Mouse (Mus musculus) layer of hippocampus, postnatal 14 days (tissue): Measurements from ENCODE around the gene Tuba1b. TPM values are rescaled to one million over a fixed set of nuclear protein-coding genes. Genes with fewer than 3 reads are reported as not detected.
"Not testable (repeated sequence)": the region's sequence is repeated elsewhere in the genome, so short reads cannot be mapped to it uniquely, and the experiment has no call there.

Source experiments
- DNase-seq, 2 experiments: peaks; one replicate each; pipeline ENCODE4 v3.0.0; 2021 to 2022; ENCODE audit warnings: low spot score in 2 of 2, mixed read lengths in 1 of 2
- long read RNA-seq, 2 experiments: library from polyadenylated mRNA; stranded (forward); transcript quantifications; one replicate each; pipeline ENCODE4 v2.0.0; 2021
- total RNA-seq, 2 experiments: library from RNA; stranded (reverse); gene quantifications; 2 replicates each; pipeline ENCODE4 v1.2.3; 2021

Tuba1b gene
- 100 to 1,000 TPM; 661 to 671 TPM for total RNA-seq
- long read RNA-seq, experiment 1, transcript Tuba1b-201 (4 exons, 1,743 nt) = major isoform, 1,161 of 1,249 reads
- long read RNA-seq, experiment 1, partial matches to known transcripts = 17 of 1,249 reads
- long read RNA-seq, experiment 1, other reads (novel, unspliced or antisense) = 71 of 1,249 reads
- long read RNA-seq, experiment 2, transcript Tuba1b-201 (4 exons, 1,743 nt) = major isoform, 1,638 of 1,797 reads
- long read RNA-seq, experiment 2, partial matches to known transcripts = 153 of 1,797 reads
- long read RNA-seq, experiment 2, other reads (novel, unspliced or antisense) = 6 of 1,797 reads

DNA sequence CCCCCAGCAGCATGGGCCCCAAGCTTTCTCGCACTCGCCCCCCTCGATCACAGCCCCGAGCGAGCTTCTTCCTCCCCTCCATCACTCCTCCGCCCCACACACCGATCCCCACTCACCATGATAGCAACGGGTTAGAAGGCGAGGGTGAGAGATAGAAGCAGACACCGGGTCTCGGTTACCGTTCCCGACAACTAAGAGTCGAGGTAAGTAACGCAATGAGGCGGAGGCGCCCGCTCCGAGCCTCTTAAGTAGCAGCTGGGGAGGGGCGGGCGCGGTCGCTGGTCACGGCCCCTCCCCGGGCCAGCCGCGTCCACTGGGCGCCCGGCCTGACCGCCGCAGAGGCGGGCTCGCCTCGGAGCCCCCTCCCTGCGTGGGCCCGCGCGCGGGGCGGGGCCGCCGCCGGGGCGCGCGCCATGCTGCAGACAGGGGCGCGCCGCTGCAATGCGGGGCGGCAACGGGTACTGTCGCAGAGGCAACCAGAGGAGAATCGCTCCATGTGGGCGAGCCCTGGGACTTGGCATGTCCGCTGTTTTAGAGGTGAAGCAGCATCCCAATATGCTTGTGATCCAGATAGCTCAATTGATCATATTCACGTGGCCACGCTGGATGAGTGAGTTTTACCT is at the start of gene Tuba1b:
TSS of gene Tuba1b (minus strand) at position 349 of the 623 bp plus-strand sequence.
- DNase-seq = peak; percentile 85 to 91

DNA sequence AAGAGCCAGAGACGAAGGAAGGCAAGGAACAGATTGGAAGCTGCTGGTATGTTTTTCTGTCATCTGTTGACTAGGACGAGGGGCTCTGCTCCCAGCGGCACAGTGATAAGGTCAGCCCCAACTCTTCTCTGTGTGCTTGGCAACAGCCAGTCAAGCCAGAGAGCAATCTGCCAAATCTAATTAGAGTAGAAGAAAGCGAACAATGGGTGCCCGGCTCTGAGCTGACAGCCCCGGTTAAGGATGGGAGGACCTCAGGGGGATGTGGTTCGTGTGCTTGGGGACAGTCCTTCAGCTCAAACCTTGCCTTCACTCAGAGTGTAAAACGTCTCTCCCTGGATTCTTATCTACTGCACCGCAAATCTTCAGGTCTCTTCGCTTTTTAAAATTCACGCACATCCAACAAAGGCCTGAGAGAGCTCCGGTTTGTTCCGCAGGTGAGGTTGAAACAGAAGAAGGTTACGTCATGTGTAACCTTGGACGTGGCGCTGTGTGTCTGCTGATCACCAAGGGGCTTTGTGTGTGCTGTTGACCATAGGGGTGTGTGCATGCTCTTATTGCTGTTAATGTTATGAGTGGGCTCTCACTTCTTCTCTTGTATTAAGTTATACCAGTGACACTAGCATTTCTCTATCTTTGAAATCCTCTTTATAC is 49.2 kb upstream of the Tuba1b start:
- DNase-seq = peak in 1 of 2 experiments; percentile 69

DNA sequence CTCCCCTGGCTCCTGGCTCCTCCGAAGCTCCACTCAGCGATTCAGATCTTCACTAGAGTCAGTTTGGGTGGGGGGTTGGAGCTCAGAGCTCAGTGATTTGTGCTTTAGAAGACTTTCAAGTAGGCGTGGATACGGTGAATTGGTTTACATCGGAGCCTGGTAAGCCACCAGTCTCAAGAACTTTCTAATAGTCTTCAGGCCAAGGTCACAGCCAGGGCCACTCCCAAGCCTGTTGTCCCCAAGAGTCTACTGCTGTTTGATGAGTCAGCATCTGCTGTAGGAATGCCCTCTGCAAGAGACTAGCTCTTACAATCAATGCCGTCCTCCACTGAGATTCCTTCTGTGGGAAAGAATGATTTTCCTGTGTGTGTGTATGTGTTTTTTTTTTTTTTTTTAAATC is 47.7 kb upstream of the Tuba1b start:
- no peak for DNase-seq

DNA sequence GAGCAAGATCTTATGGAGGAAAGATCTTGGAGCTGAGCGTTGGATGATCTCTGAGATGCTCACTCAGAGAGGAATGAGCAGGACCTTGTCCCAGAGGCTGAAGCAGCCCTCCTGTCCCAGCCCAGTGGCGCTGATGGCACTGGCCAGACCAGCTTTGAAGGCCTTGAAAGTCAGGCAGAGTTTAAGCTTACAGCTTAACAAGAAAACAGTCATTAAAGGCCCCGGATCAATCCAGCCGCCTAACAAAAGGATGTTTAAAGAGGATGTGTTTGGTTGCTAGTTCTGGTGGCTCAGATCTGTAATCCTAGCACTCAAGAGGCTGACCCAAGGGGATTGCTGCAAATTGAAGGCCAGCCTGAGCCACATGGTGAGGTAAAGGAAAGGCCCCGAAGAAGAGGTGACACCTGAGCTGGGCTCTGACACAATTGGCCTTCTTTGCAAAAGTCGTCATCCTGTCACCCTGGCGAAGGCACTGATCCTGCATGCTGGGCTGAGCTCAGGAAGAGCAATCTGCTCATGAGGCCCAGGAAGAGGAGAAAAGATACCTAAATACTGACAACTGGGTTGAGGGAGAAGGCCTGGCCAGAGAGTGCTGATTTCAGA is 45.7 kb upstream of the Tuba1b start:
- no peak for DNase-seq

DNA sequence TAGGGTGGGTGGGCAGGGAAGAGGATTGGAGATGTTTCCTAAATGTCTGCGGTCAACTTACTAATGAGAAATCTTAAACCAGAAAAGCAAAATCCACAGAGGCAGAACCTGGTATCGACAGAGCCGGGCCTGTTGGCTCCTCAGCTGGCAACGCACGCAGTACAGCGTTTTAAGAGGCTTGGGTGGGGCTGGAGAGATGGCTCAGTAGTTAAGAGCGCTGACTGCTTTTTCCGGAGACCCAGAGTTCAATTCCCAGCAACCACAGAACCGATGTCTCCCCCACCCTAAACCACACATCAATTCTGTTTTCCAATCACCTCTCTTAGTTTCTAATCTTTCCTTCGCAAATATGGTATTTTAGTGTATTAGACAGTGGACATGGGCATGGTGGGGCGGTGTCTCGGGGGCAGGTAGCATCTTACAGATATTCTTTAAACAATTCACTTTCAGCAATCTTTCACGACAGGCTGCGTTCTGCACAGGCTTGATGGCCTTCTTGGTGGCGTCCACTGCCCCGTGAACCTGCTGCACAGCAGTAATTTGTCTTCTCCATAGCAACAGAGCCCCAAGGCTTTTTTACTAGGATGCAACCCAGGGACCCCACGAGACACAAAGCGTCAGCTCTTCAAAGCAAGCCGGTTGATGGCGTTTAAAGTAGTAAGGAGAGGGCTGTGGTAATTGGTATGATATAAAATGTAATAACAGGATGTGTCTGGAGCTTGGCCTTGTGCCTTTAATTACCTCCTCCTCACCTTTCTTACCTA is 44.2 kb upstream of the Tuba1b start:
- no peak for DNase-seq

DNA sequence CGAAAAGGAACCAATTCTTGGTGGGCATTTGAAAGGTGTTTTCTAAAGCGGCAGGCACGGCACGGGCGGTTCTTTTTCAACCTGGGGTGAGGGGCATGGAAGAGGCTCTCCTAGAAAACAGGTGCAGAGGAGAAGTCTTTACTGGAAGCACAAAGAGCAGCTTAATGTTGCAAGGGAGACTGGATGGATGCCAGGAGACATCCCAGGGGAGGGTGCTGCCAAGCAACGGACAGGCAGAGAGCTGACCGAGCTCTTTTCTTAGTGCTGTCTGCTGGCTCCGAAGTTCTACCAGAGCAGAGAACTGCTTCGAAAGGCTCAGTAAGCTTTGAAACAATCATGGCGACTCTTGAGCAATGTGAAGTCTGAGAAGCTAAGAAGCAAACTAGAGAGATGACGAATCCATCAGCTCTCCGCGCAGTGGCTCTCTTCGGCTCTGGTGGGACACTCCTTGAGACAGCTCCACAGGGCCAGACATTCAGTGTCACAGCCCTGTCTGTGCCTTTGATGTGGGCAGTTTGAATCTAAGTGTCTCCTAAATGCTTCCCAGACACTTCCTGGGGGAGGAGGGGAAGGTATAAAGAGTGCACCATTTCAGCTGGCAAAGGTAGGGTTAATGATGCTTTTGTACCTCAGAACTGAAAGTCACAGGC is 43.5 kb upstream of the Tuba1b start:
- DNase-seq = peak in 1 of 2 experiments; percentile 71

DNA sequence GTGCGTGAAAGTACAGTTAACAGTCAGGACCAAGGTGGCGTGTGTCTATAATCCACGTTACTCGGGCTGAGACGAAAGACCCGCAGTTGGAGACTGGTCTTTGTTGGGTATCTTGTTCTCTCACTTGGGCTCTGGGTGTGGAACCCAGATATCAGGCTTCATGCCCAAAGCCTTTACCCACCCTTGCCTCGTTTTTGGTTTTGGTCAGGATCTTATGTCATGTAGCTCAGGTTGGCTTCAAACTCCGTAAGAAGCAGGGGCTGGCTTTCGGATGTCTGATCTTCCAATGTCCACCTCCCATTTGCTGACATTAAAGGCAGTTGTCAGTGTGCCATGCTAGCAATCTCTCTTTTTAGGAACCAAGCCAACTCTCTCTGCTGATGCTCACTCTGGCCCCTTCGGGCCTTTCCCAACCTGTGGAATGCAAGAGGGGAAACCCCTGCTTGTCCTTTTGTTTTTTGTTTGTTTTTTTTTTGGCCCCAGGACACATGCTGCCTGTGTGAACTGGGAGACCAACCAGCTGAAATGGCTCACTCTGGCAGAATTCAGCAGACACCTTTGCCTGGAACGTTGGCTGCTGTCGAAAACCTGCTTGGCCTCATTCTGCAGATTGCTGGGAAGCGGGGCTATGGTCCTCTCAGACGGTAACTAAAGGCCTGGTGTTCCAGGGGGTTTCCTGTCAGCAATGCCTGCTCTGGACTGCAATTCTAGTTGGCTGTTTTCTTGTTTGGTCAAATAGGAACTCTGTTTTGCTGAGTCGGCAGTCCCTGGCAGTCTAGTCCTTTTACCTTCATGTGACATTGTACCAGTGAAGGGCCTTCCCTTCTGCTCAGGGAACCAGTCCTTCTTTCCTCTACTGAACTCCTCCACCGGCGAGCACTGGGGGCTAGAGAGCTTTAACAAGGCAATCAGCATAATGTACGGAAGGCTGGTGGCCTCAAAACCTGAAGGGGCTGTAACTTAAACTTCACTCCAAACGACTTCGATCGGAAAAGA is 42.7 kb upstream of the Tuba1b start:
- DNase-seq = no peak

DNA sequence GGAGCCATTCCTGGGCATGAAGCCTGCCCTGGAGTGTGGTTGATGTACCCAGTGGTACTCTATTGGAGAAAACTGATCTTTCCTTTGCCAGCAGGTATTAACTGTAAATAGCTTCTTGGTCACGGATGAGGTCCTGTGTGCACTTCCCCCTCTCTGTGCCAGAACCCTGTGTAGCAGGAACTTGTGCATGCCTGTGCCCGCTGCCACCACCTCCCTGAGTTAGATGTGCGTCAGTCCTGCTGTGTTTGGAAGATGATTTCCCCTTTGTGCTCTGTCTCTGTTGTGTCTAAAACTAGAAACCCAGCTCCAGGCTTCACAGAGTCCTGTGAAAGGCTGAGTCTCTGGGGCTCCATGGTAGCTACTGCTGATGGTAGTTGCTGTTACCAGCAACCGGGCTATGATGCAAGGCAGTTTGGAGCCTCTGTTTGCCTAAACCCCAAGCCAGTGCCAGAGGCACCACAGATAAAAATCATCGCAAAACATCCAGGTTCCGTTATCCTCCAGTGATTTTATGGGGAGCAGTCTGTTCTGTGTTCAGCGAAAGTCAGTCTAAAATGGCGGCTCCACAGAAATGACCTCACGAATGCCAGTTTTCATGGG is 38.8 kb upstream of the Tuba1b start:
- no peak for DNase-seq

DNA sequence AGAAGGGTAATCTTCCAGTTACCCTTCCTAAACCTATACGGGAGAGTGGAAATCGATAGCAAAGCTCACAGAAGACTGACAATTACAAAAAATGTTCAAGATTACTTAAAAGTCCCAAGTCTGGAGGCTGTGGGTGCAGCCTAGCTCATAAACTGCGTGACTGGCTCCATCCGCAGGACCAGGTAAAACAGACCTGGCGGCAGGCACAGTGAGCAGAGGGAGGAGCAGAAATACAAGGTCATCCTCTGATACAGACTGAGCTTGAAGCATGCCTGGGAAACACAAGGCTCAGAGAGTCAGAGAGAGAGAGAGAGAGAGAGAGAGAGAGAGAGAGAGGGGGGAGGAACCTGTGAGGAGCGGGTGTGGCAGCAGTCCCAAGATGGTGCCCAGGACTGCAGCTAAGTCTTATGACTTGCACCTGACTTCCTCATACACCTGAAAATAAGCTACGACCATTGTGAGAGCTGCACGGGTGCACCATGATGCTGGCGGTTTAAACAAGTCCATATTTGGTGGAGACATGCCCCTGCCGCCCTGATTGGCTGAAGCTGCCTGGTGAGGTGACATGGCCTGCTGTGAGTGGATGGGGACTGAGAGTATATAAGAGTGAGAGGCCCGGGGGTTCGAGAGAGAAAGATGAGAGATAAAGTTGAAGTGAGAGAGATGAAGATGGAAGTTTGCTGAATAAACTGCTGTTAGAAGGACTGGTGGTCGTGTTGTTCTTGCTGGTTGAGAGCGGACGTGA is 37.4 kb upstream of the Tuba1b start:
- DNase-seq = not testable (repeated sequence)

DNA sequence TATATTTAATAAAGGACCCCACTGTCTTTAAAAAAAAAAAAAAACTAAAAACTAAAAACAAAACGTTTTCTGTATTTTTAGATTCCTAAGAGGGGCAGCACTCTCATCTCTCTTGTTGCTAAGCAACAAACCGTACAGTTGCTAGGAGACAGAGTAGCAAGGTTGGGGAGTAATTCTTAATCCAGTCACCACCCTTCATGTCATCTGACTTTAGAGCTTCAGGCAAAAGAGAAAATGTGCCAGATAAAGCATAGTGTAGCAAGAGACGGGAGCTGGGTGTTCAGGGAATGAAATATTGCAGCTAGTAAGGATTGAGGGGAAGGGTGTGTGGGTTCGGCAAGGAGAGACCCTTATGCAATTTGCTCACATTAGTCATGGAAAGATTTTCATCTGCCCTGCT is 36.7 kb upstream of the Tuba1b start:
- DNase-seq = peak in 1 of 2 experiments; percentile 85

DNA sequence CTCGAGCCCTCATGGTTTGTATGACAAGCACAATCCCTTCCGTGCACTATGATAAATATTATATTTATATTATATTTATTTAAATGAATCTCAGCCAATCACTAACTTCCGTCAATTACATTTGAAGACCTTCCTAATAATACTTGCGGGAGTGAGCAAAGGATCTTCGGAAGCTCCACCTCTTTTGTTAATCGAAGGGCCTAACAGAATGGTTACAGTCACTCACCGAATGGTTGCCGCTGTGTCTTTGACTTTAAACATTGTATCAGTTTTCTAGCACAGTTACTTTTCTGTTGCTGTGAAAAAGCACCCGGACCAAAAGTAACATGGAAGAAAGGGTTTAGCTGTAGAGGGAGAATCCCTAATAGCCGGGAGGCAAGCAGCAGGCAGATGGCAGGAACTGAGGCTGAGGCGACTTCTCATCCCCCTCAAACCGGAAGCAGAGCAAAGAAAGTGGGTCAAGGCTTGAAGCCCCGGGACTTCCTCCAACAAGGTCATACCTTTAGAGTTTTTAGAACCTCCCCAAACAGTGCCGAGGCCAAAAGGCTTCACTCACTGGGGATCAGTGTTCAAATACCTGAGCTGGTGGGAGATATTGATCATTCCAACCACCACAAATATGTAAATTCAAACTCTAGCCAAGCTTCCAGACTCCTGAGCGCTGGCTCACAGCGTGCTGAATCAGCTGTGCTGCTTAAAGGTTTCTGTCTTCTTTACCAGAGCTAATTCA is 35.2 kb upstream of the Tuba1b start:
- DNase-seq = no peak

DNA sequence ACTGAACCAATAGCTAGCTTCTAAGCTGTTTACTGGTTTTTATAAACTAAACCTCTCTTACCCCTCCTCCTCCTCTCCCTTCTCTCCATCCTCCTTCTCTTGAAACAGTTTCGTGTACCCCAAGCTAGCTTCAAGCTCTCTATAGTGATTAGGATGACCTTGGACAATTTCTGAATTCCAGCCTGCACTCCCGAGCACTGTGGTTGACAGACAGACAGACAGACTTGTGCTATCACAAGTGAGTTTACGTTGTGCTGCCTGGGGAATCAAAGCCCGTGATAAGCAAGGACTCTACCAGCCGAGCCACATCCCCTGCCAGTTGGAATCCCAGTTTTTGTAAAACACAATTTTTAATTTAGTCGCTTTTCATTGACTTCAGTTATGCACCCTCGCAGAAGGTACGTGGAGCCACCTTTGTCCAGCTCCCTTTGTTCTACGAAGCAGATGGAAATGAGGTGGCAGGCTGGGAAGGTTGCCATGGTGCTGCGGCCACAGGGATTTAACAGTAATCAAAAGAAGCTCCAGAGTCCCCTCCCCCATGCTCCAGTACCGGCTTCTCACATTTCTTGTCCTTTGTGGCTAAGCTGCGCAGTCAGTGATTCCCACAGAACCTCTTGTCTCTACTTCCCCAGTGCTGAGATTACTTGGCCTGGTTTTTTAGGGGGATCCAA is 34.5 kb upstream of the Tuba1b start:
- DNase-seq = peak in 1 of 2 experiments; percentile 69

DNA sequence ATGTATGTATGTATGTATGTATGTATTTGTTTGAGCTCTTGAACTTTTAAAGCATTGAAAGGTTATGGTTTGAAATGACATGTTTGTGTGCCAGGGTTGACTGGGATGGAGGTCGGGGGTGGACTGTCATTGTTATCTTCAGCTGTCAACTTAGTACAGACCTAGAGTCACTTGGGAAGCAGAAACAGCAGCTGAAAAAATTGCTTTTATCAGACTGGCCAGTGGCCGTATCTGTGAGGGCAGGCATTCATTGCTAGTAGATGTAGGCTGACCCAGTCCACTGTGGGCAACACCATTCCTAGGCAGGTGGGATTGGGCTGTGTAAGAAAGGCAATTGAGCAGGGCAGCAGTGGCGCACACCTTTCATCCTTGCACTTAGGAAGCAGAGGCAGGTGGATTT is 25.2 kb upstream of the Tuba1b start:
- DNase-seq = no peak

DNA sequence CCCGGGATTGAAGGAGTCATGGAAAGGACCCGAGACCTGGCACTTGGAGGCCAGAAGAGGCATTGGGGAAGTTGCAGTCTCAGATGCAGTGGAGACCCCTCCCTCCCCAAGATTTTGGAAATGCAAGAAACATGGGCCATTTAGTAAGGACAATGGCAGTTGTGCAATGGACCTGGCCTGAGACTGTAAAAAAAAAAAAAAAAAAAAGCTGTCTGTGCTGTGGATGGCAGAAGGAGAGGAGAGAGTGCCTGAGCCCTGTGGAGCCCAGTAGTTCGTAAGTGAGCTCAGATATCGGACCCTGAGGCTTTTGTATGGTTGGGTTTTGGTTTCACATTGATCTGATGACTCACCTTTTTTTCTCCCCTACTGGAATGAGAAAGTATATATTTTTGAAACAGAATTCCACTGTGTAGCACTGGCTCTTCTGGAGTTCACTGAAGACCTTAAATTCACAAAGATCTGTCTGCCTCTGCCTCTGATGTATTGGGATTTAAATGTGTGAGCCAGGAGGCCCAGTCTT is 24.6 kb upstream of the Tuba1b start:
- DNase-seq = no peak

DNA sequence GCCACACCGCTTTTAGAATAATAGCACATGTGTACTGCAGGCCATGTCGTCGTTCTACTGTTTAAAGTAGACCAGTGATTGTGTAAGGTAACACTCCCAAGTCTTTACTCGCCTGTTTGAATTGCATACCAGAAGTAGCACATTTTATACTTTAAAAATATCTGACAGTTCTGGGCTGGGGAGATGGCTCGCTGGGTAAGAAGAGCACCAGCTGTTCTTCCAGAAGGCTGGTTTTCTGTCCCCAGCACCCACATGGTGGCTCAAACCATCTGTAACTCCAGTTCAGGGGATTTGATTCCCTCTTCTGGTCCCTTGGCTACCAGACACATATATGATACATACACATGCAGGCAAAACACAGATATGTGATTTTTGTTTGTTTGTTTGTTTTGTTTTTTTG is 23.1 kb upstream of the Tuba1b start:
- no peak for DNase-seq

DNA sequence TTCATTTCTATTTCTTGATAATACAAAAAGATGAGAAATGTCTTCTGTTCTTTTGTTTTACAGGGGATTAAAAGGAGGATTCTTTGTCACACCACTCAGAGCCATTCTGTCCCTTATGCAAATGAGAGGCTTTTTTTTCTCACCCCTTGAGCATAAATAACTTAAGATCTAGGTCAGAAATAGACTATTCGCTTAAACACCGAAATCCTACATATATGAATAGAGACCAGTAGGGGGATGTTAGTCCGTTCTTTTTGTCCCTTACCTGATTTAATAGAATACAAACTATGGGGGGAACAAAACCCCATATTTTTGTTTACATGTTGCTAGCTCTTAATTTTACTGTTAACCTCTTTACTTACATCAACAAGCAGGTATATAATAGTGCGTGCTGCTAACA is 21.6 kb upstream of the Tuba1b start:
- no peak for DNase-seq

DNA sequence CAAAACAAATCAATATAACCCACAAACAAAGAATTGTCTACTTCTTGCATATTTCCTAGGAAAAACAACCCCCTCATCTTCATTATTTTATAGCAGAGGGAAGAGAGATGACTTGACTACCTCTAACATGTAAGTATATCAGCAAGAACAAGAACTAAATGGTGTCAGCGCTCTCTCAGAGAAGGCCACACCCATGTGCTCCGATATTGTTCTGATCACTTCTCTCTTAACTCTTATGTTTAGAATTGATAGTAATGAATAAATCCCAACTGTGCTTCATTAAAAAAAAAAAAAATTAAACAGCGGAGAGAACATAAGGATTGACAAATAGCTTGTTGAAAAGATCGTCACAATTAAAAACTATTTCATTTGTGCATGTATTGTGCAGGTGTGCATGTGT is 21.0 kb upstream of the Tuba1b start:
- no peak for DNase-seq
